Mouse (Mus musculus) megakaryocyte, adult 5-6 weeks (primary cell): Measurements from ENCODE around the gene Ift52. TPM values are rescaled to one million over a fixed set of nuclear protein-coding genes. Genes with fewer than 3 reads are reported as not detected.
A peak's percentile ranks its signal among the peaks of the same experiment; 100 is the strongest.
"Not testable (repeated sequence)": the region's sequence is repeated elsewhere in the genome, so short reads cannot be mapped to it uniquely, and the experiment has no call there.

Experiments used
- ATAC-seq: 2 replicates; pipeline ENCODE4 v1.8.0; 2016; ENCODE audit warnings: mild to moderate bottlenecking, inconsistent platforms; ENCODE audit not compliant: poor library complexity, severe bottlenecking
- total RNA-seq, 2 experiments: library from RNA; stranded (forward) in 1 of 2; stranded (reverse) in 1 of 2; fragments of 153-499, 151-499 nt in 1 of 2; fragments of 221-1000, 200-1000 nt in 1 of 2; gene quantifications; 2 replicates each; pipeline versions ENCODE4 v1.2.3 to v1.2.4; 2015 to 2017

The Ift52 gene
- total RNA-seq, 2 experiments from 2014 or later, result 11.9 to 23.9 TPM

DNA sequence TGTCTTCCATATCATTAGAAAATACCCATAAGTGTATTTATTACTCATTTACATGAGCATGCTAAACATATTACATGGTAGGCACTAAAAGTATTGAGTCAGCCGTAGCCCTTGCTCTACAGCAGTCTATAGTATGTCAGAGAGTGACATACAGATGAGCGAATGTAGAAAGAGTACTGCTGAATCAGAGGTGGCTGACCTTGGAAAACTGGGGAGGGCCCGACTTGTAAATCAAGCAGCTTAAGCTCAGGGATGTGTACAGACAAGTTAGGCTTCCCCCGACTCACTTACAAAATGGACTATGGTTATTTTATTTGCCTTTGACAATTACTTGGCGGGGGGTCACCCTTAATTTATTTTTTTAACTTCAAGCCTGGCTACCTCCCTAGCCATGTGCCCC, 14.1 kb downstream of the Ift52 start:
- no peak for ATAC-seq

DNA sequence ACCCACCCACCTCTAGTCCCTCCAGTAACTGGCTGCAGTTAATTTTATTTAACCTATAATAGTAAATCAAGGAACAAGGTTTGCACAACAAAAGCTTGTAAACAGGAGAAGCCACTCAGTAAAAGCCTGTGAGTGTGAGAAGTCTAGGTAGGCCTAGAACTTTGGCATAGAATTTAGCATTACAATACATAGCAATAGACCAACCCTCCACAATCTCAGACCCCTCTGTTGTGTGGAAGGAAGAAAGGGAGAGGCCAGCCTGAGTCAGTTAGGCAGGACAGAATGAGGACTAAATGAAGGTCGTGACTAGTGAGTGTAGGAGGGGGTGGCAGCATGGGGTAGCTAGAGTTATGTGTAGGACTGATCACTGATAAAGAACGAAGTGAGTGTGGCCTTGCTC, 14.6 kb downstream of the Ift52 start:
- ATAC-seq, result no peak

DNA sequence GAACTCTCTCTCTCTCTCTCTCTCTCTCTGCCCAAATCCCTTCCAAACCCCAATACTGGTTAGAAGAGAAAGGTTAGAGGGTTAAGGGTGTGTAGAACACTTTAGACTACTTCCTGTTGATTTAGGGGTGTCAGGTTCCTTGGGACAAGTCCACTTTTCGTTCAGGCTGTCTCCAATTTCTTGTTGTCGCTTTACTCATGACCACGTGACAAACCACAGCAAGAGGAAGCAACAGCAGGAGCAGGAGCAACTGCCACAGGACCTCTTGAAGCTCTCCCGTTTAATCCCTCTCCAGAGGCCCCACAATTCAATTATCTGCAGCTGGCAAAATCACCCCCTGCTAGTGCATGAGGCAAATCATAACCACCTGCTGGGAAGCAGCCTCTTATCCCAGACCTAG, 15.5 kb downstream of the Ift52 start:
- no peak for ATAC-seq

DNA sequence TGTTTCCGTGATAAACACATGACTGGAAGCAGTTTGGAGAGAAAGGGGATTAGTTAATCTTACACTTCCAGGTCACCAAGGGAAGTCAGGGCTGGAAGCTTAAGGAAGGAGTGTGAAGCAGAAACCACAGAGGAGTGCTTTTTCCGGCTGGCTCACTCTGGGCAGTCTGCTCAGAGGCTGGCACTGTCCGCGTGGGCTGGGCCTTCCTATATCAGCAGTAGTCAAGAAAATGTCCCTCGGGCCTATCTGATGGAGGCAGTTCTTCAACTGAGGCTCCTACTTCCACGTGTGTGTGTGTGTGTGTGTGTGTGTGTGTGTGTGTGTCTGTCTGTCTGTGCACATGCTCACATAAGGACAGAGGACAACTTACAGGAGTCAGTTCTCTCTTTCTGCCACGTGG, 22.8 kb downstream of the Ift52 start:
- ATAC-seq, result no peak

DNA sequence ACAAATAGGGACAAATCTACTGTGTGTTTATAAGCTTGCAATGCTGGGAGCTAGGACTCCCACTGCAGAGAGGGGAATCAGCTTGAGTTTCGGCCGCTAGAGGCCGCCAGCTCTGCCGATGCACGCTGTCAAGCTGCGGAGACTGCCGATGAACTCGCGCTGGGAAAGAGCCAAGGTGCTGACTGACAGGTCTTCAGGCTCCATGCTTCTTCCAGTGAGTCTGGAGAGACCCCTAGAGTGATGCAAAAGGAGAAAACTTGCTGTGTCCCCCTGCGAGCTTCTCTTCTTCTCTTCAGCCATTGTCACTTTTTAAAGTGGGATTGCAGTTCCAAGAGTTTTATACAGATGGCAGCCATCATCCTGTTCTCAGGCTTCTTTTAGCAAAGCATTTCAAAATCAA, 31.0 kb downstream of the Ift52 start:
- peak; percentile 92 for ATAC-seq

DNA sequence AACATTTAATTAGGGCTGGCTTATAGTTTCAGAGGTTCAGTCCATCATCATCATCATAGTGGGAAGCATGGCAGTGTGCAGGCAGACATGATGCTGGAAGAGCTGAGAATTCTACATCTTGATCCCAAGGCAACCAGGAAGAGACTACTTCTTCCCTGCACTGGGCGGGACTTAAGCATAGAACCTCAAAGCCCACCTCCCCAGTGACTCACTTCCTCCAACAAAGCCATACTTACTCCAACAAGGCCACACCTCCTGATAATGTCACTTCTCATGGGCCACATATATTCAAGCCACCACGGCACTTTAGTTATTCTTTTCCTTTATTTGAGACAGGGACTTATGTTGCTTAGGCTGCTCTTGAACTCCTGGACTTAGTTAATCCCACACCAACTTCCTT, 32.0 kb downstream of the Ift52 start:
- no peak for ATAC-seq

DNA sequence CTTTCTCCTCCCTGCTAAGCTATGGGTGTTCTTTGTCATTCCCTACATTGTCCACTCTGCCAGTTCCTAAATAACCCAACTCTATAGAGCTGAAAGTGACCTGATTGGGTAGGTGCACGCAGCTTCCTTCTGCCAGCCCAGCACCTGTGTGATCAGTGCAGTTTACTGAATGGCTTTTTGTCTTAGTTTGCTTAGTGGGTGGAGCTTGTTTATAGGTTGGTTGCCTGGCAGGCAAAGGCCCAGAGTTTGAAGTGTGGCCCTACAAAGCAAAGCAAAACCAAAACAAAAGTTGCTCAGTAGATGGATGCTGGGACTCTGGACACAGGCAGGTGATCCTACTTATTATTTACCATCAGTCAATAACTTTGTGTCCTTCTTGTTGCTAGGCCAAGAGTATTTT, 34.5 kb downstream of the Ift52 start:
- no peak for ATAC-seq

DNA sequence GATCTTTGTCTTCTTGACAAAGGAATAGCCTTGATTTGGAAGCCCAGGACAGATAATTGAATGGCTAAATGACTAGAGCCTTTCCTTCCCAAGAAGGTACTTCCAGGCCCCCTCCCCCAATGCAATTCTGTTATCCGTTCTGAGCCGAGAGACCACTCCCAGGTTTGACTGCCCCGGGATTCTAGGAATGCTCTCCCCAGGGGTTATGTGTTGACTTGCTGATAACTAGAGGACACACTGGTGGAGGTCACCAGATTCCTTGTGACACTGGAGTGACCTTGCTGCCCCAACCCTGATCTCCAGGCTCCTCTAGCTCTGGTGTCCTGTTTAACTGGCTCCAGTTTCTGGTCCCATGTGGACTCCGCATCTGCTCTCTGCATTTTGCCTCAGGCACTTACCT, 34.9 kb downstream of the Ift52 start:
- no peak for ATAC-seq

DNA sequence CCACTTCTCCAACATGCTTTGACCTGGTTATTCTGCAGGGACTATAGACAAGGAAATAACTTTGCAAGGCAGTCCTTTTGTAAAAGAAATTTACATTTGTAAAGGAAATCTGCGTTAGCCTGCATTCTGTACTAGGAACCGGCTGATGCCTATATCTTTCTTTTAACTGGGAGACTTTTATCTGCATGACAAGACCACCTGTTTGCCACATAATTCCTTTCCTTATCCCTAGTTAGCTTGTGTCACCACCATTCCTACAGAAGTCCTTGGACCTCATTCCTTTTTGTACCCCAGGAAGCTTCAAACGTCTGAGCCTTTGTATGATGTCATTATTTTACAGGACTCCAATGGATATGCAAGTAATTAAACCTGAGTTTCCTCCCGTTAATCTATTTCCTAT, 35.7 kb downstream of the Ift52 start:
- ATAC-seq, result no peak

DNA sequence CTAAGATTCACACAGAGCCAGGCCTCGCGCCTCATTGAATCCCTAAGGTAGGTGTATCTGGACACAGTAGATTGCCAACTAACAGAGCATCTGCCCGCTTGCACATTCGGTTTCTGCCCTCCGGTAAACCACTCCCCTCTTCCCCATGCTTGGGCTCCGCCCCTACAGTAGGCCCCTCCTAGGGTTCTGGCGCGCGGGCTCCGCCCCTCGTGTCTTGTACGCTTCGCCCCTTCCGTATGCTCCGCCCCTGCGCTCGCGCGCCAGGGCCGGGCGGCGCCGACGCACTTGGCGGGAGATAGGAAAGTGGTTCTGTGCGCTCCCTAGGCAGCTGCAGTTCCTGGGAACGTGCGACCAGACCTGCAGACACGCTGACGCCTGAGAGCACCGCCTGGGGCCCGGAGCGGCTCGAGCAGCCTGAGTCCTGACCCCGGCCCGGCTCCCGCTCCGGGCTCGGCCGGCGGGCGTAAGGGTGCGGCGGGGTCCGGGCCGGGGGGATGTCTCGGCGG, 37.2 kb downstream of the Ift52 start, which contains the start of gene Mybl2:
Mybl2 (plus strand) TSS at position 353 of the 506 bp plus-strand sequence.
- peak; percentile 97 for ATAC-seq

DNA sequence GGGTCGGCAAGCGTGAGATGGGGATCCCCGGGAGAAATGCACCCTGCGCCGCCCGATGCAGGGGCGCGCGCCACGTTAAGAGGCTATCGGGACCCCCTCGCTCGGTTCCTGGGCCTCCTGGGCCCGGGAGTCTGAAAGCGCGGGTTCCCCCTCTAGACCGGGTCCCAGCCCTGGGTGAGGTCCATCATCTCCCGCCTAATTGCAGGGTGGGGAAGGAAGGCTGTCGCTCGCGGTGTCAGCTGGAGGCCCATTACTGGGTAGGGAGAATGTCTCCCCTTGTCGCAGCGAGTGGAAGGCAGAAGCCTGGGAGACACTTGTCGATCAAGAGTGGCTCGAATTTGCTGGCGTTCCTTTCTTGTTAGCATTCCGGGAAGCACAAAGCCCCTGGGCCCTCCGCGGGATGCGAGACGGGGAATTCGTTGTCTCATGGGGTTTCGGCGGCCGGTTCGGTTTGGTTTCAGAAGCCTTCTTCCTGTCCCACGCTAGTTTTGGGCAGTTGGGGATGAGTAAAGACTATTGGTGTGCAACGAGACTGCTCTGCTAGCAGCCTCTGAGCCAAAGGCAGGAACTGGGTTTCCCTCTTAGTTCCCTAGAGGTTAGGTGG, 37.8 kb downstream of the Ift52 start:
- ATAC-seq, result peak; percentile 21; the same call in 1 of the 2 replicates

DNA sequence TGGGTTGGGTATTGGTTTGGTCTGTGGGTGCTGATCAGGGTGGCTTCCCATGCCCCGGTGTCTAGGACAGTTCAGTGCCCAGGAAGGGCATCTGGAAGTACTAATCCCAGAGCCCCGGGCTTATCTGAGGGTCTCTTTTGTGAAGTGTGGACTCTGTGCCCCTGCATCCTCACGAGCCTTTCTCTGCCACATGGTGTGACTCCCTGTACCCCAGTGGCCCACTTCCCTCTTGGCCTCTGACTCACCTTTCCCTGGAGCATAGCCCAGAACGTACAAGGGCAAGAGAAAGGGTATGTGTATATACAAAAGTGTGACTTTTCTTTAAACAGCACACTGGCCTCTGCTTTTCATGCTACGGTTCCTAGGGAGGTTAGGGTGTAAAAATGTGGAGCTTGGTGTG, 38.6 kb downstream of the Ift52 start:
- ATAC-seq, result no peak

DNA sequence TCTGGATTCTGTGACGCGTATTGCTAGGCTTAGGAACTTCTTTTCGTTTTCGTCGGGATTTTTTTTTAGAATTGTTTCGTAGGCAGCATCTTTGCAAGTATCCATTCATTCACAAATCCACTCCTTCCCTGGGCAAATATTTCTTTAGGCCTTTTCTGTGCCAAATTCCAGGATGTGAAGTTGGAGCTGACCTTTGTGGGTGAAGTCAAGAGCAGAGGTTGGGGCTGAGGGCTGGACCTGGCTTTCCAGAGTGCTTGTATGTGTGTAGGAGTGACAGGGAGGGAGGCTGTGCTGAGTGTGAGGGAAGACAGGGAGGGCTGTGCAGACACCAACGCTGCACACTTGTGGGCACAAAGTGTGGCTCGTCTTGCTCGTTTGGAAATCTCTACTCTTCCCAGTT, 39.4 kb downstream of the Ift52 start:
- ATAC-seq, result no peak

DNA sequence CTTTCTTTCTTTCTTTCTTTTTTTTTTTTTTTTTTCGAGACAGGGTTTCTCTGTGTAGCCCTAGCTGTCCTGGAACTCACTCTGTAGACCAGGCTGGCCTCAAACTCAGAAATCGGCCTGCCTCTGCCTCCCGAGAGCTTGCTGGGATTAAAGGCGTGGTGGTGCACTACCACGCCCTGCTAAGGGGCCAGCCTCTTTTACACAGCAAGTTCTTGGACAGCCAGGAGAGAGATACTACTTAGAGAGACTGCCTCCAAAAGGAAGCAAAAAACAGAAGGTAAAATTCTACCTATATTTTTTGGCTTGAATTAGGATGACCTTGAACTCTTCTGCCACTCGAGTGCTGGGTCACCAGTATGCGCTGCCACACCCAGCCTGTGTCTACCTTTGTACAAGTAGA, 41.8 kb downstream of the Ift52 start:
- ATAC-seq, result not testable (repeated sequence)

DNA sequence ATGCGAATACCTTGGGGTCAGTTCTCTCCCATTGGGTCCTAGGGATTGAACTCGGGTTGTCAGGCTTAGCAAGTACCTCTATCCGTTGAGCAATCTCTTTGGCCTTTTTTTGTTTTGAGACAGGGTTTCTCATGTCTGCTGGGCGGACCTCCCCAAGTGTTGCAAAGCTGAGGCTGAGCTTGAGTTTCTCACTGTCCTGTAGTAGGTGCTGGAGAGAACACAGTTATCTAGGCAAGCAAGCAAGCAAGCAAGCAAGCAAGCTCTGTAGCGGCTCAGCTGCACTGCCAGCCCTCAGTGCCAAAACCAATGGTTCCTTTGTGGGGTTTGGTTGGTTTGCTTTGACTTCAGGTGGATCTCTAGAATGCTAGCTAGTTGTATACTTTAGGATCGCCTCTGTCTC, 43.5 kb downstream of the Ift52 start:
- ATAC-seq, result no peak

DNA sequence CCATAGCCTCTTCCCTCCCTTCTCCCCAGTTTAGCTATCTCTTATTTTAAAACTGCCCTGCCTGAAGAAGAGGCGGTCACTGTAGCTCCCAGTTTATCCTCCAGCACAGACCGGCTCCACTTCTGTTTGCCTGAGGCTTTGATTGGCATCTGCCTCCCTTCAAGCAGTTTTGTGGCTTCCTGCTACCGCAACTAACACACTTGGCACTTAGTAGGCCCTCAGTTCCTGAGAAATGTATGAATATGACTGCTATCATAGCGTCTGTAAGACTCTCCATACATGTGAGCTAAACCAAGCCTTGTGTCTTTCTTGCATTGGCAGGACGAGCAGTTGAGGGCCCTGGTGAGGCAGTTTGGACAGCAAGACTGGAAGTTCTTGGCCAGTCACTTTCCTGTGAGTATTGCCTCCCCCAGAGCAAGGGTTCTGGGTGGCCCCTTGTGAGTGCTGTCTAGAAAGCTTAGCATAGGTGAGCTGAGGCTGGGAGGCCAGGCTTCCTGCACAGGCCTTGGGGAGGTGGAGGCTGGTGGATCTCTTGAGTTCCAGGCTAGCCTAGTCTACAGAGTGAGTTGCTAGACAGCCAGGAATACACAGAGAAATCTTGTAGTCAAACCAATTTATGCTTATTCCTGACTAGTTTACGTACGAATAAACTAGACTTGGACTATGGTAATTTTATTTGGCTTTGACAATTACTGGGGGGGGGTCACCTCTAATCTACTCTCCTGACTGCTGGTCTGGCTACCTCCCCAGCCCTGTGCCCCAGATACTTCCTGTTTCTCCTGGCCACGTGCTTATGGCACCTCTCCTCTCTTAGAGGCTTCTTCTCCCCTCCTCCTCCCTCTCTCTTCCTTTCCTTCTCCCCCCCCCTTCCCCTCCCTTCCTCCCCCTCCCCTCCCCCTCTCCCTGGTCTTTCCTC, 44.3 kb downstream of the Ift52 start:
- ATAC-seq, result peak; percentile 66

DNA sequence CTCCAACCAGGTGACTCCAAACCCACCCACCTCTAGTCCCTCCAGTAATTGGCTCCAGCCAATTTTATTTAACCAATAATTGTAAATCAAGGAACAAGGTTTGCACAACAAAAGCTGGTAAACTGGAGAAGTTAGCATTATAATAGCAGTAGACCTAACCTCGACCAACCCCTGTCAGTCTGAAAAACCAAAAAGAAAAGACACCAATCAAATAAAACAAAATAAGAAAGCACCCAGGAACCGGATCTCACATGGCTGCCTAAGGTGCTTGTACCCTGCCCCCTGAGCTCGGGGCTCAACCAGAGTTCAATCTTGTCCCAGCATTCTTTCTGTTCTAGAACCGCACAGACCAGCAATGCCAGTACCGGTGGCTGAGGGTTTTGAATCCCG, 45.0 kb downstream of the Ift52 start:
- ATAC-seq, result no peak

DNA sequence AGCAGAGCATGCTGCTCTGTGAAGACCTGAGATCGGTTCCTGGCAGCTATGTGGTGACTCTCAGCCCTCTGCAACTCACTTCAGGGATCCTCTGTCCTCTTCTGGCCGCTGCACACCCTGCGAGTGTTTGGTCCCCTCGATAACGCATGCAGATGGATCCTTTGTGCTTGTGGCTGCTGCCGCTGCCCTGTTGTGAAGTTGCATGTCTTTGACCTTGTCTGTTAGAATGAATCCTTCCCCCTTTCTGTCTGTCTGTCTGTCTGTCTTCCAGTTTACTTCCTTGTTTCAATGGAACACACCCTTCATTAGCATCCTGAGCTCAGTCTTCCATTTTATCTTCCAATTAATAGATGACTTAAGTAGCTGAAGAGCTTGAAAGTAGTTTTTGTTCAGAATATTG, 49.2 kb downstream of the Ift52 start:
- no peak for ATAC-seq

DNA sequence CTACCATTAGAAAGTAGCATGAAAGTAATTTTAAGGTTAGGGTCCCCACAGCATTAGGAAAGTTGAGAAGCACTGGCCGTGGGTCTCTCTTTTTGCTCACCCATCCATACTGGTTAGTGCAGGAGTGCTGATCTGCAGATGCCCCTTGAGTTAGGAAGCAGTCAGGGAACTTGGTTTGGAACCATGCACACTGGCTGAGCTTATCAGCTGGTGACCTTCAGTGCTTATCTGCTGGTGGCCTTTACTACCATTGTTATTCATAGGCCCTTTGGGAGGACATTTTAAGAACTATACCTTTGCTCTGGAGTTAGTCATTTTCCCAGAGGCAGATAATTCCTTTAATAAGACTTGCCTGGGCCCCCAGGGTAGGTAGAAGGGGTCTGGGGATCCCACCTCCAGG, 50.1 kb downstream of the Ift52 start:
- no peak for ATAC-seq

DNA sequence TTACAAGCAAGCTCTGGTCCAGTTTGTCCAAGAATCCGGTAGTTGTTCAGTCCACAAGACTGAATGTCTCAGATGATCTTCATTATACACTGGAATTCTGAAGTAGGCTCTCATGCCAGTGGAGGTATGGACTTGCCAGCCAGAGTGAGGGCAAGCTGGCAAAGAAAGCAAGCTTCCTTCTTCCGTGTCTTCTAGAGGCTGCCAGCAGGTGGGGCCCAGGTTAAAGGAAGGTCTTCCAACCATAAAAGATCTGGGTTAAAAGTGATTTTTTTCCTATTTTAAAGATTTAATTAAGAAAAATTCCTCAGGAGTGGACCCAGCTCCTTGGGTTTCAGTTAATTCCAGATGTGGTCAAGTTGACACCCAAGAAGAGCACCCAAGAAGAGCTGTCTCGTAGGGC, 53.1 kb downstream of the Ift52 start:
- ATAC-seq, result no peak

DNA sequence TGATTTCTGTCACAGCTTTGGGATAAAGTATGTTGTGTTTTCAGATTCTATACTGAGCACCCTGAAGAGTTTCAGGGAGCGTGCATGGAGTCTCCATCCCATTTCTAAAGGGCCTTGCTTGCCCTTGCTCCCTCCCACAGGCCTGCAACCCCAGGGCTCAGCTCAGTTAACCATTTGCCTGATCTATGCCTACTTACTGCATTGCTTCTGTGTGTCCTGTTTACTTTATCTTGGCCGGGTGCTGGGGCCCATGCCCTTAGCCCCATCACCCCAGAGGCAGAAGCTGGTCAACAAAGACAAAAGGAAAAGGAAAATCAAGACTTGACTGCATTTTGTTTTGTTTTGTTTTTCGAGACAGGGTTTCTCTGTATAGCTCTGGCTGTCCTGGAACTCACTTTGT, 54.4 kb downstream of the Ift52 start:
- no peak for ATAC-seq
